Mouse (Mus musculus) limb, embryonic 11.5 days (tissue): ENCODE results near the gene Tubb4a. TPM values are rescaled to one million over a fixed set of nuclear protein-coding genes. Genes with fewer than 3 reads are reported as not detected.

Experiments
- ATAC-seq: fragments of 200-750 bp; cut with Nextera tagmentation; 2 replicates; pipeline ENCODE4 v1.8.0; 2017; ENCODE audit warnings: low read depth; ENCODE audit not compliant: insufficient number of reproducible peaks, low FRiP score, low TSS enrichment
- DNase-seq: peaks from one replicate; pipeline ENCODE4 v3.0.0-alpha.2; 2015; ENCODE audit warnings: low spot score
- H3K27ac ChIP-seq: fragments of 300-500 bp; sonication (generic); replicated peaks from 2 replicates; pipeline ENCODE4 v1.5.1; 2014; ENCODE audit warnings: low read depth, mild to moderate bottlenecking, low read length
- H3K27me3 ChIP-seq: fragments of 300-500 bp; sonication (generic); 2 replicates; pipeline ENCODE4 v1.6.1; 2014; ENCODE audit warnings: mild to moderate bottlenecking, low read length, mixed read lengths; ENCODE audit not compliant: control insufficient read depth, insufficient read depth
- H3K36me3 ChIP-seq: fragments of 300-500 bp; sonication (generic); 2 replicates; pipeline ENCODE4 v1.6.1; 2014; ENCODE audit warnings: mild to moderate bottlenecking, low read length, moderate library complexity, mixed read lengths; ENCODE audit not compliant: control insufficient read depth, insufficient read depth
- H3K4me1 ChIP-seq: fragments of 300-500 bp; sonication (generic); 2 replicates; pipeline ENCODE4 v1.6.1; 2014; ENCODE audit warnings: low read length, mixed read lengths; ENCODE audit not compliant: control insufficient read depth, insufficient read depth
- H3K4me2 ChIP-seq: fragments of 300-500 bp; sonication (generic); 2 replicates; pipeline ENCODE4 v1.6.1; 2014; ENCODE audit warnings: low read depth, mild to moderate bottlenecking, moderate library complexity; ENCODE audit not compliant: severe bottlenecking
- H3K4me3 ChIP-seq: fragments of 300-500 bp; sonication (generic); 2 replicates; pipeline ENCODE4 v1.5.1; 2014; ENCODE audit warnings: low read depth, low read length
- H3K9ac ChIP-seq: fragments of 300-500 bp; sonication (generic); 2 replicates; pipeline ENCODE4 v1.6.1; 2014; ENCODE audit warnings: mild to moderate bottlenecking, low read length
- H3K9me3 ChIP-seq: fragments of 300-500 bp; sonication (generic); 2 replicates; pipeline ENCODE4 v1.6.1; 2016; ENCODE audit warnings: low read length; ENCODE audit not compliant: control insufficient read depth
- WGBS: fragments of 180-500 bp; shearing (Covaris S2); extraction: QIAGEN DNeasy Blood & Tissue Kit; methylation state at CpG from one replicate; pipeline ENCODE4 v1.1.7; 2014; 5-methylcytosine and 5-hydroxymethylcytosine counted together
- polyA plus RNA-seq: library from polyadenylated mRNA; unstranded; fragments of >200 nt; fragmentation: Nextera tagmentation; extraction: Ambion mirVana; gene quantifications from 2 replicates; pipeline ENCODE4 v1.2.1, GENCODE M21; 2014

Gene Tubb4a
- polyA plus RNA-seq, 1 experiment from 2014 or later, result 11.1 TPM

- no peak for ATAC-seq
Observed at GRCm38 (mm10) chr17:57094222-57094621, 6.6 kb upstream of the Tubb4a start.

GRCm38 (mm10) chr17:57085970-57086757 lies 1.4 kb downstream of the Tubb4a start:
- Histone ChIP-seq H3K9ac (no peak overlapping the region), H3K4me2 (no peak overlapping the region), H3K27ac (no peak overlapping the region), H3K9me3 (no peaks in the 10 kb centered on the region), H3K27me3 (peaks cover 19% of the 10 kb centered on the region), H3K4me3 (no peak overlapping the region), H3K36me3 (no peaks in the 10 kb centered on the region), H3K4me1 (0 out of 2 replicates have a peak, but pooled peaks cover 2% of the 10 kb centered on the region)
- ATAC-seq (no peak), DNase-seq (no peak)
- WGBS, result 89% methylated on average over 11 of the region's 11 CpGs

More at GRCm38 (mm10) chr17:57094222-57094621, 6.6 kb upstream of the Tubb4a start:
- Histone ChIP-seq H3K27me3 (0 out of 2 replicates have a peak, but pooled peaks cover 2% of the 10 kb centered on the region), H3K9me3 (no peaks in the 10 kb centered on the region), H3K4me1 (no peaks in the 10 kb centered on the region), H3K4me2 (no peak overlapping the region), H3K36me3 (no peaks in the 10 kb centered on the region), H3K27ac (no peak overlapping the region), H3K9ac (no peak overlapping the region), H3K4me3 (no peak overlapping the region)
- DNase-seq, result no peak
- 90% methylated on average over 3 of the region's 3 CpGs for WGBS

GRCm38 (mm10) chr17:57082481-57082880 lies 5.1 kb downstream of the Tubb4a start:
- WGBS, result 88% methylated on average over 5 of the region's 5 CpGs
- no peaks in the 10 kb centered on the region for H3K36me3 ChIP-seq

GRCm38 (mm10) chr17:57081234-57081842 lies 6.2 kb downstream of the Tubb4a start:
- Histone ChIP-seq H3K4me1 (no peaks in the 10 kb centered on the region), H3K36me3 (no peaks in the 10 kb centered on the region), H3K4me3 (no peak overlapping the region), H3K9me3 (no peaks in the 10 kb centered on the region), H3K27me3 (no peaks in the 10 kb centered on the region), H3K27ac (no peak overlapping the region), H3K9ac (no peak overlapping the region), H3K4me2 (no peak overlapping the region)
- ATAC-seq (no peak), DNase-seq (no peak)
- whole genome bisulfite sequencing, result 93% methylated on average over 31 of the region's 31 CpGs

More at GRCm38 (mm10) chr17:57082481-57082880, 5.1 kb downstream of the Tubb4a start:
- no peaks in the 10 kb centered on the region for H3K9me3 ChIP-seq
- H3K27me3 ChIP-seq, result peaks cover 9% of the 10 kb centered on the region
- DNase-seq, result no peak
- no peak for ATAC-seq
- H3K9ac ChIP-seq, result no peak overlapping the region
- H3K27ac ChIP-seq, result no peak overlapping the region
- H3K4me1 ChIP-seq, result 0 out of 2 replicates have a peak, but pooled peaks cover 2% of the 10 kb centered on the region
- H3K4me2 ChIP-seq, result no peak overlapping the region
- no peak overlapping the region for H3K4me3 ChIP-seq

GRCm38 (mm10) chr17:57079919-57080318 lies 7.7 kb downstream of the Tubb4a start:
- no peak overlapping the region for H3K27ac ChIP-seq
- DNase-seq (no peak), ATAC-seq (no peak)
- H3K9ac ChIP-seq, result no peak overlapping the region
- H3K4me2 ChIP-seq, result no peak overlapping the region
- no peaks in the 10 kb centered on the region for H3K36me3 ChIP-seq
- H3K4me3 ChIP-seq, result no peak overlapping the region
- WGBS, result 64% methylated on average over 3 of the region's 3 CpGs
- H3K4me1 ChIP-seq, result no peaks in the 10 kb centered on the region
- no peaks in the 10 kb centered on the region for H3K27me3 ChIP-seq
- H3K9me3 ChIP-seq, result no peaks in the 10 kb centered on the region

- 49% methylated on average over 6 of the region's 6 CpGs for whole genome bisulfite sequencing
- Histone ChIP-seq H3K4me2 (no peak within 1 kb of the TSS), H3K4me3 (no peak within 1 kb of the TSS), H3K27ac (no peak within 1 kb of the TSS), H3K27me3 (no peaks in the 10 kb centered on the region), H3K9ac (peak within 1 kb of the TSS; percentile 12; the same call in 1 of the 2 replicates), H3K4me1 (no peaks in the 10 kb centered on the region), H3K36me3 (no peaks in the 10 kb centered on the region), H3K9me3 (no peaks in the 10 kb centered on the region)
- no peak for DNase-seq
- ATAC-seq, result no peak
Observed at GRCm38 (mm10) chr17:57078336-57078735, 9.2 kb downstream of the Tubb4a start, which contains the start of gene Dennd1c. Gene Dennd1c (minus strand): TSS chr17:57078514.

GRCm38 (mm10) chr17:57076916-57077315 lies 10.7 kb downstream of the Tubb4a start:
- no peaks in the 10 kb centered on the region for H3K9me3 ChIP-seq
- DNase-seq (no peak), ATAC-seq (no peak)
- no peak overlapping the region for H3K9ac ChIP-seq
- H3K36me3 ChIP-seq, result no peaks in the 10 kb centered on the region
- no peak overlapping the region for H3K4me3 ChIP-seq
- H3K4me2 ChIP-seq, result no peak overlapping the region
- WGBS, result 54% methylated on average over 3 of the region's 3 CpGs
- H3K27ac ChIP-seq, result no peak overlapping the region
- H3K4me1 ChIP-seq, result no peaks in the 10 kb centered on the region
- no peaks in the 10 kb centered on the region for H3K27me3 ChIP-seq

GRCm38 (mm10) chr17:57070699-57071098 lies 16.9 kb downstream of the Tubb4a start:
- peaks cover 13% of the 10 kb centered on the region for H3K27me3 ChIP-seq
- ATAC-seq (no peak), DNase-seq (peak; percentile 52)

More at GRCm38 (mm10) chr17:57070699-57071098, 16.9 kb downstream of the Tubb4a start:
- Histone ChIP-seq H3K4me2 (no peak overlapping the region), H3K9me3 (no peaks in the 10 kb centered on the region), H3K27ac (no peak overlapping the region), H3K4me3 (no peak overlapping the region), H3K4me1 (no peaks in the 10 kb centered on the region), H3K36me3 (no peaks in the 10 kb centered on the region), H3K9ac (no peak overlapping the region)
- WGBS, result 4% methylated on average over 11 of the region's 11 CpGs
